Mouse (Mus musculus) G1E (cell line): ENCODE measurements around the gene Dok3. TPM values are rescaled to one million over a fixed set of nuclear protein-coding genes. Genes with fewer than 3 reads are reported as not detected.

Source experiments
- ATAC-seq: 2 replicates; pipeline ENCODE4 v1.8.0; 2016; ENCODE audit warnings: mild to moderate bottlenecking; ENCODE audit not compliant: insufficient number of reproducible peaks, poor library complexity, low FRiP score, severe bottlenecking; ENCODE audit errors: extremely low read depth
- DNase-seq: peaks from one replicate; pipeline ENCODE4 v3.0.0; 2012; ENCODE audit warnings: low spot score
- H3K27me3 ChIP-seq: 2 replicates; pipeline ENCODE4 v1.6.1; 2012; ENCODE audit warnings: mild to moderate bottlenecking, low read length, inconsistent platforms; ENCODE audit not compliant: insufficient read depth
- H3K36me3 ChIP-seq: replicated peaks from 2 replicates; pipeline ENCODE3; 2012; ENCODE audit warnings: mild to moderate bottlenecking, inconsistent platforms
- H3K4me1 ChIP-seq: 2 replicates; pipeline ENCODE4 v1.6.1; 2012; ENCODE audit warnings: low read depth, low read length, inconsistent platforms, mixed read lengths; ENCODE audit not compliant: insufficient read depth
- H3K4me3 ChIP-seq: 2 replicates; pipeline ENCODE4 v1.5.1; 2012; ENCODE audit warnings: low read depth, mild to moderate bottlenecking, inconsistent platforms, low read length, moderate library complexity, mixed read lengths
- H3K9me3 ChIP-seq: replicated peaks from 2 replicates; pipeline ENCODE4 v1.6.1; 2012; ENCODE audit warnings: inconsistent platforms
- CTCF ChIP-seq: IDR thresholded peaks from 2 replicates; pipeline ENCODE4 v1.5.1; 2012; ENCODE audit warnings: low read depth, low read length, inconsistent platforms, mixed read lengths
- GATA1 ChIP-seq: IDR thresholded peaks from 2 replicates; pipeline ENCODE4 v1.6.1; 2012; ENCODE audit warnings: borderline replicate concordance, low read length, inconsistent platforms, mixed read lengths
- GATA2 ChIP-seq: IDR thresholded peaks from 2 replicates; pipeline ENCODE4 v1.6.1; 2012; ENCODE audit warnings: low read depth, low read length, inconsistent platforms, borderline replicate concordance
- POLR2AphosphoS5 ChIP-seq: IDR thresholded peaks from 2 replicates; pipeline ENCODE4 v1.6.1; 2012; ENCODE audit warnings: low read depth, low read length, inconsistent platforms; ENCODE audit not compliant: insufficient replicate concordance
- TAL1 ChIP-seq: conservative IDR thresholded peaks from 2 replicates; pipeline ENCODE4 v1.6.1; 2012; ENCODE audit warnings: low read depth, low read length, inconsistent platforms, mixed read lengths
- polyA plus RNA-seq: library from polyadenylated mRNA; stranded (reverse); fragments of >175 nt; gene quantifications from 2 replicates; pipeline ENCODE4 v1.2.3, GENCODE M21; 2012
- total RNA-seq, 2 experiments: library from RNA; stranded (forward) in 1 of 2; stranded (reverse) in 1 of 2; fragments of 200-1000 nt in 1 of 2; fragments of >200 nt in 1 of 2; fragmentation: Nextera tagmentation in 1 of 2; gene quantifications; 2 replicates each; pipeline ENCODE4 v1.2.3; 2014 to 2017

The Dok3 gene
- total and polyA plus RNA-seq, 3 experiments: 1.6 to 11.6 (median 8.8) TPM

DNA sequence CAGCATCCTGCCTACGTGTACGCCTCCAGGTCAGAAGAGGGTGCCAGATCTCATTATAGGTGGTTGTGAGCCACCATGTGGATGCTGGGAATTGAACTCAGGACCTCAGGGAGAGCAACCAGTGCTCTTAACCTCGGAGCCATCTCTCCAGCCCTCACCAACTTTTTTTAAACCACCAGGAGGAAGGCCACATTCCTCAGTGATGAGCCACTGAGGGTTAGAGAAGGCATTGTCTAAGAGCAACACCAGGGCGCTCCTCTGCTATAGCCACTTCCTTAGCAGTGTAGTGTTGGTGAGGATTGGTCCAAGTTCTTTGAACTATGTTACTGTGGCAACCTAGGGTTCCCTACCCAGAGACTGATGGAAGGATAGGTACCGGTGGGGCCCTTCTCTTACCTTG, 53.3 kb downstream of the Dok3 start:
- no peak overlapping the region for H3K4me3 ChIP-seq
- H3K9me3 ChIP-seq: peaks cover 8% of the 10 kb centered on the region
- ATAC-seq (no peak), DNase-seq (no peak)
- TF ChIP-seq TAL1: no peak
- TF ChIP-seq POLR2AphosphoS5: no peak
- no peak for TF ChIP-seq CTCF
- H3K4me1 ChIP-seq: peaks cover 21% of the 10 kb centered on the region
- H3K27me3 ChIP-seq: peaks cover 86% of the 10 kb centered on the region
- no peaks in the 10 kb centered on the region for H3K36me3 ChIP-seq

DNA sequence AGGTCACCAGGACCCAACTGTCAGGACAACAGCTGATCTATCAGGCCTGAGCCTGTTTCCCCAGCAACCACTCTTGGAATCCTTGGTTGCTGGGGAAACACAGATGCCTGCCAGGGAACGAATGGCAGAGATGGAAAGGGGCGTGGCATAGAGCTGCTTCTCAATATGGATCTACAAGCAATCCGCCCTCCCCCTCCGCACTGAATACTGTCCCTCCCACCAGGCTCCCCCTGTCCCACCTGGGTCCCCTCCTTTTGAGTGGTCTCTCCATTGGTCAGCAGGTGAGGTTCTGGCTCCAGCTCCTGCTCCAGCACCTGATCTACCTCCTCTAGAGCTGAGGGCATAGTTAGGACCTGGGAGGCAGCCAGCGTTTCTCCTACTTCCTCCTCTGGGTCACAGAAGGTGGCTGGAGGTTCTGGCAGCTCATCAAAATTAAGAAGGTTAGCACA, 54.5 kb downstream of the Dok3 start:
- peaks cover 88% of the 10 kb centered on the region for H3K27me3 ChIP-seq
- ATAC-seq (no peak), DNase-seq (no peak)
- H3K4me3 ChIP-seq: no peak overlapping the region
- TF ChIP-seq CTCF (no peak), GATA1 (no peak), TAL1 (no peak), GATA2 (no peak), POLR2AphosphoS5 (no peak)
- no peaks in the 10 kb centered on the region for H3K36me3 ChIP-seq
- peaks cover 8% of the 10 kb centered on the region for H3K9me3 ChIP-seq
- H3K4me1 ChIP-seq: peaks cover 23% of the 10 kb centered on the region

DNA sequence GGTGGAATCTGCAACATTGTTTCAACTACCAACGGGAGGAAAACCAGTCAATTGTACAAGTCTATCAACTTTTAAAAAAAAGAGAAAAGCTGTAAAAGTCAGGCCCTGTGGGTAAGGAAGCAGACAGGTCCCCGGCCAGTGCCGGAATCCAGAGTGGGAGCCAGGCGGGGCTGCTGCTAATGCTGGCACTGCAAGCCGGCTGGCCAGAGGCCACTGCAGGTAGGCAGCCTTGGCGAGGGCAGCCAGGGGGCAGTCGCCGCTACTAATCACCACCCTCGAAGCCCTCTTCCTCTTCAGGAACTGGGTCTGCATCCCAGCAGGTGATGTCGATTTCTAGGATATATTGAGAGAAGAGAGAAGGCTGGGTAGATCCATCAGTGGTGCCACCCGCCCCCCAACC, 55.1 kb downstream of the Dok3 start:
- TF ChIP-seq GATA1 (no peak), CTCF (no peak), TAL1 (no peak), GATA2 (no peak), POLR2AphosphoS5 (no peak)
- no peak overlapping the region for H3K4me3 ChIP-seq
- peaks cover 8% of the 10 kb centered on the region for H3K9me3 ChIP-seq
- H3K36me3 ChIP-seq: no peaks in the 10 kb centered on the region
- H3K27me3 ChIP-seq: peaks cover 88% of the 10 kb centered on the region
- DNase-seq (no peak), ATAC-seq (no peak)
- peaks cover 23% of the 10 kb centered on the region for H3K4me1 ChIP-seq

Other genes starting within 250 kb of the Dok3 start
Only the 20 nearest of the 21 such genes appear.
- gene Rab24, start 207.3 kb downstream of the Dok3 start, total RNA-seq (2014; fragmentation: Nextera tagmentation): 35.2 and 67.7 TPM in 2 replicates
- 70.2 and 104 TPM in 2 replicates for gene Rab24, start 207.3 kb downstream of the Dok3 start, total RNA-seq (2017)
- 136 and 138 TPM in 2 replicates for gene Rab24, start 207.3 kb downstream of the Dok3 start, polyA plus RNA-seq
- gene Mxd3, start 199.5 kb downstream of the Dok3 start, total RNA-seq (2014; fragmentation: Nextera tagmentation): 0.87 and 33.8 TPM in 2 replicates
- gene Mxd3, start 199.5 kb downstream of the Dok3 start, total RNA-seq (2017): 8.3 and 10.8 TPM in 2 replicates
- 3.8 and 4.7 TPM in 2 replicates for gene Mxd3, start 199.5 kb downstream of the Dok3 start, polyA plus RNA-seq
- 68.4 and 77.7 TPM in 2 replicates for gene Lman2, start 166.5 kb downstream of the Dok3 start, total RNA-seq (2014; fragmentation: Nextera tagmentation)
- gene Lman2, start 166.5 kb downstream of the Dok3 start, total RNA-seq (2017): 76.9 and 91.1 TPM in 2 replicates
- gene Lman2, start 166.5 kb downstream of the Dok3 start, polyA plus RNA-seq: 41.1 and 124 TPM in 2 replicates
- 2.2 and 6.4 TPM in 2 replicates for gene Rgs14, start 159.6 kb downstream of the Dok3 start, total RNA-seq (2014; fragmentation: Nextera tagmentation)
- 10.0 and 10.1 TPM in 2 replicates for gene Rgs14, start 159.6 kb downstream of the Dok3 start, total RNA-seq (2017)
- gene Rgs14, start 159.6 kb downstream of the Dok3 start, polyA plus RNA-seq: 6.0 and 6.6 TPM in 2 replicates
- not detected in 2 replicates for gene Slc34a1, start 131.1 kb downstream of the Dok3 start, total RNA-seq (2014; fragmentation: Nextera tagmentation)
- 0.06 and 0.93 TPM in 2 replicates for gene Slc34a1, start 131.1 kb downstream of the Dok3 start, total RNA-seq (2017)
- not detected in 2 replicates for gene Slc34a1, start 131.1 kb downstream of the Dok3 start, polyA plus RNA-seq
- not detected in 2 replicates for gene Pfn3, start 114.1 kb downstream of the Dok3 start, total RNA-seq (2014; fragmentation: Nextera tagmentation)
- not detected in 2 replicates for gene Pfn3, start 114.1 kb downstream of the Dok3 start, total RNA-seq (2017)
- not detected in 2 replicates for gene Pfn3, start 114.1 kb downstream of the Dok3 start, polyA plus RNA-seq
- gene F12, start 102.5 kb downstream of the Dok3 start, total RNA-seq (2014; fragmentation: Nextera tagmentation): not detected in 2 replicates
- 0.05 TPM in 1 of 2 replicates, not detected in the other for gene F12, start 102.5 kb downstream of the Dok3 start, total RNA-seq (2017)
- not detected in 2 replicates for gene F12, start 102.5 kb downstream of the Dok3 start, polyA plus RNA-seq
- gene Grk6, start 84.2 kb downstream of the Dok3 start, total RNA-seq (2014; fragmentation: Nextera tagmentation): 23.0 and 27.5 TPM in 2 replicates
- 48.9 and 53.9 TPM in 2 replicates for gene Grk6, start 84.2 kb downstream of the Dok3 start, total RNA-seq (2017)
- gene Grk6, start 84.2 kb downstream of the Dok3 start, polyA plus RNA-seq: 42.6 and 46.0 TPM in 2 replicates
- 0.53 TPM in 1 of 2 replicates, not detected in the other for gene Prr7, start 65.0 kb downstream of the Dok3 start, total RNA-seq (2014; fragmentation: Nextera tagmentation)
- 0.44 and 1.6 TPM in 2 replicates for gene Prr7, start 65.0 kb downstream of the Dok3 start, total RNA-seq (2017)
- 1.6 and 2.7 TPM in 2 replicates for gene Prr7, start 65.0 kb downstream of the Dok3 start, polyA plus RNA-seq
- not detected in 2 replicates for gene Dbn1, start 41.2 kb downstream of the Dok3 start, total RNA-seq (2014; fragmentation: Nextera tagmentation)
- gene Dbn1, start 41.2 kb downstream of the Dok3 start, total RNA-seq (2017): 0.23 and 0.33 TPM in 2 replicates
- gene Dbn1, start 41.2 kb downstream of the Dok3 start, polyA plus RNA-seq: 0.25 and 0.30 TPM in 2 replicates
- gene Pdlim7, start 15.6 kb downstream of the Dok3 start, total RNA-seq (2014; fragmentation: Nextera tagmentation): 19.9 and 20.0 TPM in 2 replicates
- gene Pdlim7, start 15.6 kb downstream of the Dok3 start, total RNA-seq (2017): 8.5 and 13.5 TPM in 2 replicates
- gene Pdlim7, start 15.6 kb downstream of the Dok3 start, polyA plus RNA-seq: 52.5 and 61.7 TPM in 2 replicates
- 51.5 and 60.8 TPM in 2 replicates for gene Ddx41, start 7.4 kb upstream of the Dok3 start, total RNA-seq (2014; fragmentation: Nextera tagmentation)
- 59.1 and 67.7 TPM in 2 replicates for gene Ddx41, start 7.4 kb upstream of the Dok3 start, total RNA-seq (2017)
- 101 and 104 TPM in 2 replicates for gene Ddx41, start 7.4 kb upstream of the Dok3 start, polyA plus RNA-seq
- 54.4 and 65.4 TPM in 2 replicates for gene Fam193b, start 41.8 kb upstream of the Dok3 start, total RNA-seq (2014; fragmentation: Nextera tagmentation)
- 23.3 and 25.8 TPM in 2 replicates for gene Fam193b, start 41.8 kb upstream of the Dok3 start, total RNA-seq (2017)
- gene Fam193b, start 41.8 kb upstream of the Dok3 start, polyA plus RNA-seq: 57.3 and 68.0 TPM in 2 replicates
- gene Tmed9, start 44.4 kb upstream of the Dok3 start, total RNA-seq (2014; fragmentation: Nextera tagmentation): 46.5 and 56.7 TPM in 2 replicates
- gene Tmed9, start 44.4 kb upstream of the Dok3 start, total RNA-seq (2017): 100 and 102 TPM in 2 replicates
- 149 and 172 TPM in 2 replicates for gene Tmed9, start 44.4 kb upstream of the Dok3 start, polyA plus RNA-seq
- 7.4 and 10.6 TPM in 2 replicates for gene B4galt7, start 70.6 kb upstream of the Dok3 start, total RNA-seq (2014; fragmentation: Nextera tagmentation)
- gene B4galt7, start 70.6 kb upstream of the Dok3 start, total RNA-seq (2017): 16.7 and 17.6 TPM in 2 replicates
- gene B4galt7, start 70.6 kb upstream of the Dok3 start, polyA plus RNA-seq: 15.2 and 15.4 TPM in 2 replicates
- 27.2 and 27.4 TPM in 2 replicates for gene Caml, start 93.7 kb upstream of the Dok3 start, total RNA-seq (2014; fragmentation: Nextera tagmentation)
- 33.8 and 37.2 TPM in 2 replicates for gene Caml, start 93.7 kb upstream of the Dok3 start, total RNA-seq (2017)
- 24.5 and 25.2 TPM in 2 replicates for gene Caml, start 93.7 kb upstream of the Dok3 start, polyA plus RNA-seq
- 86.6 and 93.9 TPM in 2 replicates for gene Ddx46, start 105.7 kb upstream of the Dok3 start, total RNA-seq (2014; fragmentation: Nextera tagmentation)
- 92.4 and 129 TPM in 2 replicates for gene Ddx46, start 105.7 kb upstream of the Dok3 start, total RNA-seq (2017)
- 29.9 and 38.6 TPM in 2 replicates for gene Ddx46, start 105.7 kb upstream of the Dok3 start, polyA plus RNA-seq
- gene B230219D22Rik, start 163.8 kb upstream of the Dok3 start, total RNA-seq (2014; fragmentation: Nextera tagmentation): 84.0 and 88.9 TPM in 2 replicates
- 58.4 and 64.2 TPM in 2 replicates for gene B230219D22Rik, start 163.8 kb upstream of the Dok3 start, total RNA-seq (2017)
- gene B230219D22Rik, start 163.8 kb upstream of the Dok3 start, polyA plus RNA-seq: 20.3 and 28.2 TPM in 2 replicates
- 14.0 and 15.0 TPM in 2 replicates for gene Txndc15, start 185.4 kb upstream of the Dok3 start, total RNA-seq (2014; fragmentation: Nextera tagmentation)
- gene Txndc15, start 185.4 kb upstream of the Dok3 start, total RNA-seq (2017): 36.8 and 43.6 TPM in 2 replicates
- 11.6 and 14.0 TPM in 2 replicates for gene Txndc15, start 185.4 kb upstream of the Dok3 start, polyA plus RNA-seq
- gene Pcbd2, start 198.1 kb upstream of the Dok3 start, total RNA-seq (2014; fragmentation: Nextera tagmentation): 13.1 and 19.2 TPM in 2 replicates
- gene Pcbd2, start 198.1 kb upstream of the Dok3 start, total RNA-seq (2017): 30.3 and 30.9 TPM in 2 replicates
- gene Pcbd2, start 198.1 kb upstream of the Dok3 start, polyA plus RNA-seq: 43.4 and 59.1 TPM in 2 replicates